Mouse (Mus musculus): ENCODE results near the gene Gm2832. TPM values are rescaled to one million over a fixed set of nuclear protein-coding genes. Genes with fewer than 3 reads are reported as not detected.
"Not testable (repeated sequence)": the region's sequence is repeated elsewhere in the genome, so short reads cannot be mapped to it uniquely, and the experiment has no call there.

Gene Gm2832
- polyA plus RNA-seq (2015; fragmentation: Nextera tagmentation; extraction: Ambion mirVana), result 0.24 and 0.40 TPM in 2 replicates

DNA sequence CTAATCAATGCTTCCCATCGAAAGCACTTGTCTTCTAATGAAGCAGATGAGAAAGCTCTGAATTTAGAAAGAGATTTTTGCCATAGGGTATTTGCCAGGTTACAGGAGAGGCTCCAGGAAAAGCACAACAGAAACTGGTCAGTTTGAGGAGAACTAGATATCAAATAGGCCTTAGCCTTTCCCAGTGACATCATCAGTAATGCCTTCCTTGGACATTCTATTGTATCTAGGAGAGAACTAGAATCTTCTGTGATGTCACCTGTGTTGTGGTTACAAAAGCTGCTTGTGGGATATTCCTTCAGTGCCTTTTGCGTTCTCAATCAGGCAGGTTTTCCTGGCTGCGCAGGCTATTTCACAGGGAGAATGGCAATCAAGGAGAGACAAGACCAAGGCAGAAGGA, at the start of gene Gm2832:
TSS of gene Gm2832 (plus strand) at position 301 of the 400 bp plus-strand sequence.
- not testable (repeated sequence) for H3K4me1 ChIP-seq (ENCODE audit: control insufficient read depth, insufficient read depth, low read length); H3K4me3 ChIP-seq (ENCODE audit: low read depth, low read length); ATAC-seq; H3K9me3 ChIP-seq (replicated peaks; ENCODE audit: control insufficient read depth, low read length, poor library complexity, severe bottlenecking); H3K9ac ChIP-seq (ENCODE audit: low read depth, low read length); H3K36me3 ChIP-seq (ENCODE audit: control insufficient read depth, insufficient read depth, low read length); H3K4me2 ChIP-seq (ENCODE audit: low read length); H3K27me3 ChIP-seq (ENCODE audit: control insufficient read depth, insufficient read depth, low read depth, low read length); H3K27ac ChIP-seq (ENCODE audit: low read length)
- WGBS, result 91% methylated on average over 2 of the region's 3 CpGs

DNA sequence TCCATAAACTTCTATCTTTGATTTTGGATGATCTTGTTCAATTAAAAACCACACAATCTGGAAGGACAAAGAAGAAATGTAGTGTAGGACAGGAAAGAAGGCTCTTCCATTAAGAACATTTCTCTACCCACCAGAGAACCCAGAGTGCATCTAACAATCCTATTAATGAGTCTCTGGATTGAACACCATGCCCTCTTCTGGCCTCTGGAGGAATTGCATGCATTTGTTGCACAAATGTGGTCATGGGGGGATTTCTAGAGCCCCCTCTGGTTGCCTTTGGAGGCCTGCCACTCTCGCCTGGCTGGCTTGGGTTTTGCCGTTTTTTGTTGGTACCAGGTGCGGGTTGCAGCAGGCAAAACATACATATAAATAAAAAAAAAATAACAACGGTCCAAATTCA, 15.3 kb upstream of the Gm2832 start:
- 49% methylated on average over 3 of the region's 4 CpGs for WGBS
- not testable (repeated sequence) for H3K27me3 ChIP-seq (ENCODE audit: control insufficient read depth, insufficient read depth, low read depth, low read length); ATAC-seq; H3K27ac ChIP-seq (ENCODE audit: low read length); H3K4me2 ChIP-seq (ENCODE audit: low read length); H3K9ac ChIP-seq (ENCODE audit: low read depth, low read length); H3K36me3 ChIP-seq (ENCODE audit: control insufficient read depth, insufficient read depth, low read length); H3K9me3 ChIP-seq (replicated peaks; ENCODE audit: control insufficient read depth, low read length, poor library complexity, severe bottlenecking); H3K4me1 ChIP-seq (ENCODE audit: control insufficient read depth, insufficient read depth, low read length); H3K4me3 ChIP-seq (ENCODE audit: low read depth, low read length)

DNA sequence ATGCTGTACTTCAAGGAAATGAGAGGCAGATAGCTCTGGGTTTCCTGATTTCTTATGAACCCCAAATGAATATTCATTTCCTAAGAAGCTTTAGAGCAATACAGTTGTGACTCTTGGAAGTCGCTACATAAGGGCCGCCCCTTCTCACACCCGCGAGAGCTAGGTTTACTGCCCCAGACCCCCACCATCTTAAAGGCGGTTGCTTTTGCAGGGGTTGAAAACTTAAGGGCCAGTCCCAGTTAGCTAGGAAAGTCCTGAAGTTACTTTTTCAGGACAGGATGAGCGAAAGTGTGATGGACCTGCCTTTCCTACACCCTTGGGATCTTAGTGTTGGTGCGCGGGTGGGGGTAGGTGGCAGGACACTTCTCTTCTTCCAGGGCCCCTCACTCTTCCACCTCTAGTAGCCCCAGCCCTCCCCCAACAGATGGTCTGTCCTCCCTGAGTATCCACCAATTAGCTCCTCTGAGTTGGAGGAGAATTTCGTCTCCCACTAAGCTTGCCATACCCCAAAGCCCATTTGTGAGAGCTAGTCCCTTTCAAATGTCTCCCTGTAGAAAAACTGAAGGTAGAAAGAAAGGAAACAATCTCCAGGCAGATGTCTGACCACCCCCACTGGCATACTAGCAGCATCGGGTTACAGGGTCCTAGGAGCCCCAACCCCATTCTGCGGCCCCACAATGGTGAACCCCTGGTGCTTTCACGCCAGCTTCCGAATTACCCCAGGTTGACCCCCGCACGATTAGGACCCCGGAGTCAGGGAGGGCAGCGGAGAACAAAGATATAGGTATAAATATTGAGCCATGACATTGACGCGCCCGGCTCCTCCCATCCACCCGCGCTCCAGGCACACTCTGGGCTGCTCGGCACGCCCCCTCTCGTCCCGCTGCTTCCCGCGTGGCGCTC, 14.5 kb upstream of the Gm2832 start:
- 6% methylated on average over 25 of the region's 29 CpGs for WGBS

DNA sequence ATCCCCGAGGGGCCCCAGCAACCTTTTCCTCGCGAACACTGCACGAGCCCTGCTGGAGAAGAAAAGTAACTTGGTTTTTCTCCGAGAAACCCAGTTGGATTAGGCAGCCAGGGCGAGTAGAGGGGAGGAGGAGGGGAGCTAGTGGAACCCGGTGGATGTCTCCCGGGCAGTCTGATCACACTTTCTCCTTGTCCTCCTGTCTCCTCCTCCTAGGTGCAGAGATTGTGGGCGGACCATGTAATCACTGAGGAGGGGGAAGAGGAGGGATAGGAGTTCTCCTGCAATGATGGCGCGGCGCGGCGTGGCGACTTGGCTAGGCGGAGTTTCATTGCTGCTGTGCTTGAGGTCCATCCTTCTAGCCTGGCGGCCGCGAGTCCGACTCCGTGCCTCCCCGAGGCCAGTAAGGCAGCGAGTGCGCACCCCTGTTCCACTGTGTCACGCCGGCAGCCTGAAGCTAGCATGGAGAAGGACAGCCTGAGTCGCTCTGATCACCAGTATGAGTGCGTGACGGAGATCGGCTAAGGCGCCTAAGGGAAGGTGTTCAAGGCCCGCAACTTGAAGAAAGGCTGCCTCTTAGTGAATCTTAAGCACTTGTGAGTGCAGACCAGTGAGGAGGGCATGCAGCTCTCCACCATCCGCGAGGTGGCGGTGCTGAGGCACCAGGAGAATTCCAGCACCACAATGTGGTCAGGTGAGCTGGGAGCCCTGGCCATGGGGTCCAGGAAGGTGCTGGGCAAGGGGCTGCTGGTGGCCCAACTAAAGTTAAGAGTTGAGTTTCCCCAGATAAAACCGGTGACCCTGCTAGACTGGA, 13.6 kb upstream of the Gm2832 start:
- WGBS, result 0% methylated on average over 21 of the region's 36 CpGs
- ATAC-seq, result peak; percentile 96
- H3K27ac ChIP-seq (ENCODE audit: low read length); H3K4me1 ChIP-seq (ENCODE audit: control insufficient read depth, insufficient read depth, low read length); H3K9me3 ChIP-seq (replicated peaks; ENCODE audit: control insufficient read depth, low read length, poor library complexity, severe bottlenecking); H3K36me3 ChIP-seq (ENCODE audit: control insufficient read depth, insufficient read depth, low read length); H3K27me3 ChIP-seq (ENCODE audit: control insufficient read depth, insufficient read depth, low read depth, low read length): not testable (repeated sequence)
- Histone ChIP-seq H3K4me2 (ENCODE audit: low read length) (peak overlapping the region; percentile 49), H3K9ac (ENCODE audit: low read depth, low read length) (0 out of 2 replicates have a peak overlapping the region, but pooled peaks have one; percentile 25), H3K4me3 (ENCODE audit: low read depth, low read length) (peak overlapping the region; percentile 35)

More for the DNA sequence above, 14.5 kb upstream of the Gm2832 start:
- H3K9me3 ChIP-seq (replicated peaks; ENCODE audit: control insufficient read depth, low read length, poor library complexity, severe bottlenecking); H3K27me3 ChIP-seq (ENCODE audit: control insufficient read depth, insufficient read depth, low read depth, low read length); H3K27ac ChIP-seq (ENCODE audit: low read length); H3K36me3 ChIP-seq (ENCODE audit: control insufficient read depth, insufficient read depth, low read length); H3K4me1 ChIP-seq (ENCODE audit: control insufficient read depth, insufficient read depth, low read length); H3K9ac ChIP-seq (ENCODE audit: low read depth, low read length): not testable (repeated sequence)
- peak; percentile 95 for ATAC-seq
- Histone ChIP-seq H3K4me2 (ENCODE audit: low read length) (peak overlapping the region; percentile 47), H3K4me3 (ENCODE audit: low read depth, low read length) (peak overlapping the region; percentile 31)

DNA sequence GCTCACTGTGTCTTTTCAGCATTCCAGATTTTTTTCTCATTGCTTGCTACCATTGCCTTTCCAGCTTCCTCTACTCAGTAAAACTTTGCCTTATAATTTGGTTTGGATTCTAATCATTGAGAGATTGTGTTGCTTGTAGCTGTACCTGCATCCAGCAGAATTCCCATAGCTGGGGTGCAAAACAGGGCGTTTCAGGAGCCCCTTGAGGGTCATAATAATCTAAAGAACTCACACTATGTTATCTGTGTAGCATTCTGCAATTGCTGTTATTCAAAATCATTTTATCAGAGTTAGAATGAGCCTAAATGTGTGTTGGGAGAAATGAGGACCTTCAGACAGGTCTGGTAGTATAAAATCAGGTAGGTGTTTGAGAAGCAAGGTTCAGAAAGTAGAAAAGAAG, 7.4 kb downstream of the Gm2832 start:
- not testable (repeated sequence) for H3K4me2 ChIP-seq (ENCODE audit: low read length); ATAC-seq; H3K9me3 ChIP-seq (replicated peaks; ENCODE audit: control insufficient read depth, low read length, poor library complexity, severe bottlenecking); H3K4me3 ChIP-seq (ENCODE audit: low read depth, low read length); H3K9ac ChIP-seq (ENCODE audit: low read depth, low read length); H3K27ac ChIP-seq (ENCODE audit: low read length); H3K4me1 ChIP-seq (ENCODE audit: control insufficient read depth, insufficient read depth, low read length); H3K27me3 ChIP-seq (ENCODE audit: control insufficient read depth, insufficient read depth, low read depth, low read length); H3K36me3 ChIP-seq (ENCODE audit: control insufficient read depth, insufficient read depth, low read length)
- WGBS, result 38% methylated on average over 1 of the region's 1 CpGs

Other genes starting within 250 kb of the Gm2832 start
- 1.2 and 1.4 TPM in 2 replicates for gene Dydc2, start 209.6 kb upstream of the Gm2832 start, polyA plus RNA-seq (2015; fragmentation: Nextera tagmentation; extraction: Ambion mirVana)
- not detected in 2 replicates for gene Dydc1, start 205.9 kb upstream of the Gm2832 start, polyA plus RNA-seq (2015; fragmentation: Nextera tagmentation; extraction: Ambion mirVana)
- not detected in 2 replicates for gene Mat1a, start 173.8 kb upstream of the Gm2832 start, polyA plus RNA-seq (2015; fragmentation: Nextera tagmentation; extraction: Ambion mirVana)
- gene Sftpa1, start 147.0 kb upstream of the Gm2832 start, polyA plus RNA-seq (2015; fragmentation: Nextera tagmentation; extraction: Ambion mirVana), result not detected in 2 replicates
- not detected in 2 replicates for gene Mbl1, start 127.3 kb upstream of the Gm2832 start, polyA plus RNA-seq (2015; fragmentation: Nextera tagmentation; extraction: Ambion mirVana)
- gene Sftpd, start 93.7 kb upstream of the Gm2832 start, polyA plus RNA-seq (2015; fragmentation: Nextera tagmentation; extraction: Ambion mirVana), result not detected in 2 replicates
- not detected in 2 replicates for gene Gm5798, start 69.8 kb downstream of the Gm2832 start, polyA plus RNA-seq (2015; fragmentation: Nextera tagmentation; extraction: Ambion mirVana)
- gene Gm7945, start 107.6 kb downstream of the Gm2832 start, polyA plus RNA-seq (2015; fragmentation: Nextera tagmentation; extraction: Ambion mirVana), result not detected in 2 replicates
- not detected in 2 replicates for gene Gm6482, start 129.5 kb downstream of the Gm2832 start, polyA plus RNA-seq (2015; fragmentation: Nextera tagmentation; extraction: Ambion mirVana)
- not detected in 2 replicates for gene Gm7954, start 174.7 kb downstream of the Gm2832 start, polyA plus RNA-seq (2015; fragmentation: Nextera tagmentation; extraction: Ambion mirVana)
- gene Gm3486, start 210.7 kb downstream of the Gm2832 start, polyA plus RNA-seq (2015; fragmentation: Nextera tagmentation; extraction: Ambion mirVana), result 0.29 TPM in 1 of 2 replicates, not detected in the other